Mouse (Mus musculus): ENCODE results near the gene Cpa1.

Gene Cpa1

GRCm38 (mm10) chr6:30638674-30639268, at the start of gene Cpa1:
Gene Cpa1 (plus strand): TSS chr6:30639218.
- DNase-seq (ENCODE audit: low spot score in 2 of 2): no peak

GRCm38 (mm10) chr6:30589819-30590218, 49.2 kb upstream of the Cpa1 start:
- no peak for DNase-seq (ENCODE audit: low spot score in 2 of 2)

GRCm38 (mm10) chr6:30591851-30592404, 47.1 kb upstream of the Cpa1 start:
- DNase-seq (ENCODE audit: low spot score in 2 of 2): no peak

- no peak for DNase-seq (ENCODE audit: low spot score in 2 of 2)
Observed at GRCm38 (mm10) chr6:30592417-30592974, 46.5 kb upstream of the Cpa1 start.

GRCm38 (mm10) chr6:30594364-30594763, 44.7 kb upstream of the Cpa1 start:
- no peak for DNase-seq (ENCODE audit: low spot score in 2 of 2)

GRCm38 (mm10) chr6:30596230-30596898, 42.7 kb upstream of the Cpa1 start:
- no peak for DNase-seq (ENCODE audit: low spot score in 2 of 2)

GRCm38 (mm10) chr6:30600033-30600432, 39.0 kb upstream of the Cpa1 start:
- DNase-seq (ENCODE audit: low spot score in 2 of 2): no peak

- DNase-seq (ENCODE audit: low spot score in 2 of 2): no peak
Observed at GRCm38 (mm10) chr6:30600995-30601394, 38.0 kb upstream of the Cpa1 start.

GRCm38 (mm10) chr6:30604342-30604867, 34.6 kb upstream of the Cpa1 start:
- no peak for DNase-seq (ENCODE audit: low spot score in 2 of 2)

- no peak for DNase-seq (ENCODE audit: low spot score in 2 of 2)
Observed at GRCm38 (mm10) chr6:30605111-30605510, 33.9 kb upstream of the Cpa1 start.

GRCm38 (mm10) chr6:30605672-30606071, 33.3 kb upstream of the Cpa1 start:
- DNase-seq (ENCODE audit: low spot score in 2 of 2): no peak

- DNase-seq (ENCODE audit: low spot score in 2 of 2): no peak
Observed at GRCm38 (mm10) chr6:30610710-30611109, 28.3 kb upstream of the Cpa1 start, which contains the start of gene Cpa5. Gene Cpa5 (plus strand): TSS chr6:30611010.

- no peak for DNase-seq (ENCODE audit: low spot score in 2 of 2)
Observed at GRCm38 (mm10) chr6:30611212-30611611, 27.8 kb upstream of the Cpa1 start.

GRCm38 (mm10) chr6:30614251-30614650, 24.8 kb upstream of the Cpa1 start:
- DNase-seq (ENCODE audit: low spot score in 2 of 2): no peak

GRCm38 (mm10) chr6:30615741-30616140, 23.3 kb upstream of the Cpa1 start:
- DNase-seq (ENCODE audit: low spot score in 2 of 2): no peak

- no peak for DNase-seq (ENCODE audit: low spot score in 2 of 2)
Observed at GRCm38 (mm10) chr6:30616491-30616941, 22.5 kb upstream of the Cpa1 start.

GRCm38 (mm10) chr6:30617020-30617958, 21.7 kb upstream of the Cpa1 start:
- peak in 1 of 2 experiments; percentile 8 for DNase-seq (ENCODE audit: low spot score in 2 of 2)

- DNase-seq (ENCODE audit: low spot score in 2 of 2): no peak
Observed at GRCm38 (mm10) chr6:30617959-30618590, 20.9 kb upstream of the Cpa1 start.

- no peak for DNase-seq (ENCODE audit: low spot score in 2 of 2)
Observed at GRCm38 (mm10) chr6:30618735-30619134, 20.3 kb upstream of the Cpa1 start.

- no peak for DNase-seq (ENCODE audit: low spot score in 2 of 2)
Observed at GRCm38 (mm10) chr6:30619606-30620005, 19.4 kb upstream of the Cpa1 start.

GRCm38 (mm10) chr6:30620591-30620990, 18.4 kb upstream of the Cpa1 start:
- no peak for DNase-seq (ENCODE audit: low spot score in 2 of 2)

Data from natural killer cell, adult 2 months (primary cell).